Mouse (Mus musculus) naive thymus-derived CD4-positive, alpha-beta T cell, adult 2 months (primary cell): ENCODE measurements around the gene Slc25a29.
A peak's percentile ranks its signal among the peaks of the same experiment; 100 is the strongest.

ENCODE experiments used
- DNase-seq: peaks from one replicate; pipeline ENCODE4 v3.0.0-alpha.2; 2011; ENCODE audit warnings: low read depth

The Slc25a29 gene

DNA sequence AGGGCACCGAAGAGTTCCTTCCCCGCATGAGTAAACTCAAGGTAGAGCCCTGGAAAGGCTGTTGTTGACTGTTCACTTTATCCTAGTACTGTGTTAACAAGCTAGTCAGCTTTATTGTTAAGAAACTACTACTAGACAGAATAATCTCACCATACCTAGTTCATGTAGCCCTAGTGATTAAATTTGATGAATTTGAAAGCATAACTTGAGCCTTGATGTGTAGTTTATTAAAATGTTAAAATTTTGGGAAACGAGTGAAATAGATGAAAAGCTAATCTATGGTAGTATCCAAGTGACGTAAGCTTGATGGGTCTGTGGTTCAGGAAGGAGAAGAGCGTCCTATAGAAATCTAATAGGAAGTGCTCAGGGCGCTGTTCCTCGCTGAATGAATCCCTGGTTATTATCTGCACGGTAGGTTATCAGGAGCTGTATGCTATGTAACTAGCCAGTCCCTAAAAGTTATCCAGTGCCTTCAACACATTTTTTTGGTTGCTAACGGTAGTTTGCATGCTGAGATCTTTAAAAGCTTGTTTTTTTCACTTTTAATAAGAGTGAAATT lies 40.6 kb downstream of the Slc25a29 start:
- DNase-seq, result peak; percentile 30

DNA sequence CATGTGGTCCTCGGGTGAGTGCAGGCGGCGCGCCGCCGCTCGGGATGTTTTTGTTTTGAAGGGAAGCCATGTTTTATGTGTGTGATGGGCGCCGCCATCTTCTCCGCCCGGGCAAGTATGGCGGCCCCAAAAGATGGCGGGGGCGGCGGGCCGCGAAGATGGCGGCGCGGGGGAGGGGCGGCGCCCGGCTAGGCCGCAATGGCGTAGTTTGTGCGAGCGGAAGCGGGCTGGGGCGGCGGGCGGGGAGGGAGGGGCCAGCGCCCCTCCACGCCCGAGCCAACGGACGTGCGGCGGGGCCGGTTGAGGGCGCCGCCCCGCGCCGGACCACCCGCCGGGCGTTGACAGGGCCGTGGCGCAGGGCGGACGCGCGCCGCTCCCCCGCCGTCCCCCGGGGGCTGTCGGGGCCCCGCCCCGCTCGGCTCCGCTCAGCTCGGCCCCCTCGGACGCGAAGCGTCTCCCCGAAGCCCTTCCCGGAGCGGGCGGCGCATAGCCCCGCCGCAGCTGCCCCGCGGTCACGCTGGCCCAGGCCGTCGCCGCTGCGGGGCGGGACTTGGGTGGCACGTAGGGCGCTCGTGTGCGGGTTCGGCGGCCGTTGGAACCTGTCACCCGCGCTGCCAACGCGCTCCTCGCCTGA lies 41.5 kb downstream of the Slc25a29 start:
- DNase-seq, result peak; percentile 92

DNA sequence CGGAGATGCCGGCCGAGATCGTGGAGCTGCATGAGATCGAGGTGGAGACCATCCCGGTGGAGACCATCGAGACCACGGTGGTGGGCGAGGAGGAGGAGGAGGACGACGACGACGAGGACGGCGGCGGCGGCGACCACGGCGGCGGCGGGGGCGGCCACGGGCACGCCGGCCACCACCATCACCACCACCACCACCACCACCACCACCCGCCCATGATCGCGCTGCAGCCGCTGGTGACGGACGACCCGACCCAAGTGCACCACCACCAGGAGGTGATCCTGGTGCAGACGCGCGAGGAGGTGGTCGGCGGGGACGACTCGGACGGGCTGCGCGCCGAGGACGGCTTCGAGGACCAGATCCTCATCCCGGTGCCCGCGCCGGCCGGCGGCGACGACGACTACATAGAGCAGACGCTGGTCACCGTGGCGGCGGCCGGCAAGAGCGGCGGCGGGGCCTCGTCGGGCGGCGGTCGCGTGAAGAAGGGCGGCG lies 42.2 kb downstream of the Slc25a29 start:
- no peak for DNase-seq

DNA sequence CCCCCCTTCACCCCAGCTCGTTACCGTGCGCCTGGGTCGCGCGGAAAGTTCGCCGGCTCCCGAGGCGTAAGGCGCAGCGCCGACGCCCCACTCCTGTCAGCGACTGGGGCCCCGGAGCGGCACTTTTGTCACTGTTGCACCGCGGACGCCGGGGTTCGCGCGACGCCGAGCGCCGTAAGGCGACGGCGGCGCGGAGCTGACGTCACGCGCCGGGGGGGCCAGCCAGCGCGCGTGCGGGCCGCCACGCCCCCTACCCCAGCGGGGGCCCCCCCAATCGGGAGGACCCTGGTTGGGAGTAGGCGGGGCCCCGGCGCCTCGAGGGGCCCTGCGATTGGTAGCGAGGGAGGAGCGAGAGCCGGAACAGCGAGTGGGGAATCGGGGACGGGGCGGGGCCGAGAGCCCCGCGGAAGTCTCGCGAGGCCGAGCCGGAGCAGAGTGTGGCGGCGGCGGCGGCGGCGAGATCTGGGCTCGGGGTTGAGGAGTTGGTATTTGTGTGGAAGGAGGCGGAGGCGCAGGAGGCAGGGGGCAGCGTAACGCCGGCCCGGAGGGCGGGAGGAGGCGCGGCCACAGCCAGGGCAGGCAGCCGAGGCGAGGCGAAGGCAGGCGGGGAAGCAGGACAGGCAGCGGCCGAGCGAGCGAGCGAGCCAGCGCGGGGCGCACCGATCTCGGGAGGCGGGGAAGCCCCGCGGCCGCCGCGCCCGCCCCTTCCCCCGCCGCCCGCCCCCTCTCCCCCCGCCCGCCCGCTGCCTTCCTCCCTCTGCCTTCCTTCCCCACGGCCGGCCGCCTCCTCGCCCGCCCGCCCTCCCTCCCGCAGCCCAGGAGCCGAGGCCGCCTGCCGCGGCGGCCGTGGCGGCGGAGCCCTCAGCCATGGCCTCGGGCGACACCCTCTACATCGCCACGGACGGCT lies 42.9 kb downstream of the Slc25a29 start, which contains the start of gene Yy1:
Gene Yy1, plus strand, starts transcription at position 428 of the 907 bp plus-strand sequence.
- peak; percentile 99 for DNase-seq

DNA sequence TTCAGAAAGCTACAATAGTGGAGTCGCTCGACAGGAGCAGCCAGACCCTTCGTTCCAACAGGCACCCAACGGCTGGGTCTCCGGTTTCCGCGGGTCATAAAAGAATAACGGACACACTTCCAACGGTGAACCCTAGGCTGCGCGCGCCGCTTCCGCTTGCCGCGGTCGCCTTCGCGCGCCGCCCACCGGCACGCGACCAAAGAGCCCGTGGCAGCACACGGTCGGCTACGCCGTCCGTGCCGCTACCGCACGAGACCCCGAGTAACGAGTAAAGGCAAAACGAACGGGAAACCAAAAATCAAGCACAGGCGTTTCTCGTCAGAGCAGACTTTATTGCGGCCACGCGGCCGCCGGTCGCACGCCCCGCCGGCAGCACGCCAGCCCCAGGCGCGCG lies 43.5 kb downstream of the Slc25a29 start:
- DNase-seq, result peak; percentile 89

DNA sequence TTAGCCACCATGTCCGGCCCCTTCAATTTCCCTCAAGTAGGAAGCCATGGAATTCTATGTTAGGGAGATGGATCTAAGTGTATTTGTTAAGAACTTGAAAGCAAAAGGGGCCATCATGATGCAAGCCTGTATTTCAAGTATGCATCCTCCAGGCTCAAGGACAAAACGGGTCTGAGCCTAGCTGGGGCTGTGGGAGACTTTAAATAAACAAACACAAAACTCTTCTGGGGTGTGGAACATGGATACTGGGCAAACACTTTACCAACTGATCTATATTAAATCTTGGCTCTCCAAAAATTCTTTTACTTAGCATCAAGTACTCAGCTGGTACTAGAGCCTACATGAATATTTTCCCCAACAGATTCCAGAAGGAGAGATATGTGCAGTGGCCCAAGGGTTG lies 48.4 kb downstream of the Slc25a29 start:
- no peak for DNase-seq

DNA sequence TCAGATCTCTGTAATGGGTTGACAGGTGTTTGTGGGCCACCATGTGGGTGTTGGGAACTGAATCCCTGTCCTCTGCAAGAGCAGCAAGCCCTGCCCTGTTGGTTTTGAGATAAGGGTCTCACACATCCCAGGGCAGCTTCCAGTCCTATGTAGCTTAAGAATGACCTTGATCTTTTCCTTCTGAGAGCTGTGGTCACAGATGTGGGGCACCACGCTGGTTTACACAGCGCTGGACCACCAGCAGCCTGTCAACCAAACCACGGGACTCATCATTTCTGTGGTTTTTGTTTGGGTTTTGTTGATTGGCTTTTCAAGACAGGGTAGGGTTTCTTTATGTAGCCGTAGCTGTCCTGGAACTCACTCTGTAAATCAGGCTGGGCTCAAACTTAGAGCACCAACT lies 50.5 kb downstream of the Slc25a29 start:
- DNase-seq, result no peak

DNA sequence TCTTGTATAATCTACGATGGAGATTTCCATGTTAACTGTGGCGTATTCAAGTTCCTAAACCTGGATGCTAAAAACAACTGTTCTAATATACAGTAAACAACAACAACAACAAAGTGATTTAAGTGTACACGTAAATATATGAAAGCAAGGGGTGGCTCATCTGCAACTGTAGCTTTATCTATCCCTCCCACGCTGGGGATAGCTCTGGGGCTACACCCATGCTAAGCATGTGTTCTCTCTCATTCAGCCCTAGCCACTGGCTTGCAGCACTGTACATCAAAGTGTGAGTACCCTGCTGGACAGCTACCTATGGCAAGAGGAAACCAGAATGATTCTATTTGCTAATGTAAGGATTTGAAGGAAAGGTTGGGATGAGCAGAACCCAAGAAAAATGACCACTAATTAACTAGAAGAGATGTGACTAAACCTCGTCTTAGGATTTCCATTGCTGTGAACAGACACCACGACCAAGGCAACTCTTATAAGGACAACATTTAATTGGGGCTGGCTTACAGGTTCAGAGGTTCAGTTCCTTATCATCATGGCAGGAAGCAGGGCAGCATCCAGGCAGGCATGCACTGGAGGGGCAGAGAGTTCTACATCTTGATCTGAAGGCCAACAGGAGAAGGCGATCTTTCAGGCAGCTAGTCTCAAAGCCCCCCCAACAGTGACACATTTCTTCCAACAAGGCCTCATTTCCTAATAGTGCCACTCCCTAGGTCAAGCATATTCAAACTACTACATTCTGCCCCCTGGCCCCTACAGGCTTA lies 55.4 kb downstream of the Slc25a29 start:
- no peak for DNase-seq
